Mouse (Mus musculus): ENCODE measurements at regions not wholly inside any gene's neighbourhood (a gene's known extent, or its start where the extent isn't known, plus 50 kb on each side); places are given as distances from the start of the nearest gene placed in this dataset.

- Histone ChIP-seq H3K4me3 (ENCODE audit: low read length) (no peak overlapping the region), H3K27me3 (replicated peaks; ENCODE audit: control insufficient read depth, insufficient read depth, low read length) (no peaks in the 10 kb centered on the region), H3K36me3 (ENCODE audit: control insufficient read depth, insufficient read depth, low read length) (no peaks in the 10 kb centered on the region), H3K27ac (ENCODE audit: low read depth, low read length) (no peak overlapping the region), H3K9ac (ENCODE audit: low read depth, low read length) (no peak overlapping the region), H3K4me2 (ENCODE audit: low read length) (no peak overlapping the region), H3K9me3 (ENCODE audit: control insufficient read depth, low read length) (no peaks in the 10 kb centered on the region), H3K4me1 (ENCODE audit: control insufficient read depth, insufficient read depth, low read depth, low read length) (no peaks in the 10 kb centered on the region)
- ATAC-seq = peak; percentile 42; the same call in 1 of the 2 replicates
- WGBS = 50% methylated on average over 1 of the region's 1 CpGs
Measured at GRCm38 (mm10) chr5:97330074-97330473, 62.1 kb downstream of the Naa11 start.

GRCm38 (mm10) chr5:97325831-97326230 lies 66.3 kb downstream of the Naa11 start:
- WGBS = 73% methylated on average over 5 of the region's 5 CpGs
- H3K4me2 ChIP-seq (ENCODE audit: low read length) = no peak overlapping the region
- no peak; the same call in 1 of the 2 replicates for ATAC-seq
- no peaks in the 10 kb centered on the region for H3K4me1 ChIP-seq (ENCODE audit: control insufficient read depth, insufficient read depth, low read depth, low read length)
- H3K9me3 ChIP-seq (ENCODE audit: control insufficient read depth, low read length) = no peaks in the 10 kb centered on the region
- H3K9ac ChIP-seq (ENCODE audit: low read depth, low read length) = no peak overlapping the region
- no peaks in the 10 kb centered on the region for H3K27me3 ChIP-seq (replicated peaks; ENCODE audit: control insufficient read depth, insufficient read depth, low read length)
- H3K27ac ChIP-seq (ENCODE audit: low read depth, low read length) = no peak overlapping the region
- H3K4me3 ChIP-seq (ENCODE audit: low read length) = no peak overlapping the region
- H3K36me3 ChIP-seq (ENCODE audit: control insufficient read depth, insufficient read depth, low read length) = no peaks in the 10 kb centered on the region

GRCm38 (mm10) chr5:97323873-97324272 lies 68.3 kb downstream of the Naa11 start:
- Histone ChIP-seq H3K4me3 (ENCODE audit: low read length) (no peak overlapping the region), H3K27me3 (replicated peaks; ENCODE audit: control insufficient read depth, insufficient read depth, low read length) (no peaks in the 10 kb centered on the region), H3K9me3 (ENCODE audit: control insufficient read depth, low read length) (no peaks in the 10 kb centered on the region), H3K9ac (ENCODE audit: low read depth, low read length) (no peak overlapping the region), H3K36me3 (ENCODE audit: control insufficient read depth, insufficient read depth, low read length) (no peaks in the 10 kb centered on the region), H3K4me1 (ENCODE audit: control insufficient read depth, insufficient read depth, low read depth, low read length) (no peaks in the 10 kb centered on the region), H3K27ac (ENCODE audit: low read depth, low read length) (no peak overlapping the region), H3K4me2 (ENCODE audit: low read length) (no peak overlapping the region)
- 44% methylated on average over 3 of the region's 3 CpGs for WGBS
- ATAC-seq = no peak; the same call in 1 of the 2 replicates

- no peak overlapping the region for H3K4me3 ChIP-seq (ENCODE audit: low read length)
- no peak overlapping the region for H3K4me2 ChIP-seq (ENCODE audit: low read length)
- H3K27ac ChIP-seq (ENCODE audit: low read depth, low read length) = no peak overlapping the region
- H3K9ac ChIP-seq (ENCODE audit: low read depth, low read length) = no peak overlapping the region
- H3K9me3 ChIP-seq (ENCODE audit: control insufficient read depth, low read length) = no peaks in the 10 kb centered on the region
- no peaks in the 10 kb centered on the region for H3K4me1 ChIP-seq (ENCODE audit: control insufficient read depth, insufficient read depth, low read depth, low read length)
- WGBS = 95% methylated on average over 2 of the region's 2 CpGs
- ATAC-seq = no peak
- no peaks in the 10 kb centered on the region for H3K27me3 ChIP-seq (replicated peaks; ENCODE audit: control insufficient read depth, insufficient read depth, low read length)
- H3K36me3 ChIP-seq (ENCODE audit: control insufficient read depth, insufficient read depth, low read length) = no peaks in the 10 kb centered on the region
Measured at GRCm38 (mm10) chr5:97319816-97320487, 72.2 kb downstream of the Naa11 start.

GRCm38 (mm10) chr5:97306902-97307301 lies 85.3 kb downstream of the Naa11 start:
- Histone ChIP-seq H3K27me3 (replicated peaks; ENCODE audit: control insufficient read depth, insufficient read depth, low read length) (no peaks in the 10 kb centered on the region), H3K4me2 (ENCODE audit: low read length) (no peak overlapping the region), H3K27ac (ENCODE audit: low read depth, low read length) (no peak overlapping the region), H3K36me3 (ENCODE audit: control insufficient read depth, insufficient read depth, low read length) (no peaks in the 10 kb centered on the region), H3K4me3 (ENCODE audit: low read length) (no peak overlapping the region), H3K4me1 (ENCODE audit: control insufficient read depth, insufficient read depth, low read depth, low read length) (no peaks in the 10 kb centered on the region), H3K9ac (ENCODE audit: low read depth, low read length) (no peak overlapping the region), H3K9me3 (ENCODE audit: control insufficient read depth, low read length) (no peaks in the 10 kb centered on the region)
- ATAC-seq = no peak
- WGBS = 66% methylated on average over 4 of the region's 4 CpGs

- no peak overlapping the region for H3K27ac ChIP-seq (ENCODE audit: low read depth, low read length)
- H3K9me3 ChIP-seq (ENCODE audit: control insufficient read depth, low read length) = no peaks in the 10 kb centered on the region
- no peaks in the 10 kb centered on the region for H3K27me3 ChIP-seq (replicated peaks; ENCODE audit: control insufficient read depth, insufficient read depth, low read length)
- H3K4me2 ChIP-seq (ENCODE audit: low read length) = no peak overlapping the region
- no peak overlapping the region for H3K4me3 ChIP-seq (ENCODE audit: low read length)
- 89% methylated on average over 4 of the region's 4 CpGs for WGBS
- H3K36me3 ChIP-seq (ENCODE audit: control insufficient read depth, insufficient read depth, low read length) = no peaks in the 10 kb centered on the region
- H3K4me1 ChIP-seq (ENCODE audit: control insufficient read depth, insufficient read depth, low read depth, low read length) = no peaks in the 10 kb centered on the region
- ATAC-seq = no peak
- no peak overlapping the region for H3K9ac ChIP-seq (ENCODE audit: low read depth, low read length)
Measured at GRCm38 (mm10) chr5:97304921-97305320, 87.3 kb downstream of the Naa11 start.

- 79% methylated on average over 4 of the region's 4 CpGs for WGBS
- Histone ChIP-seq H3K27ac (ENCODE audit: low read depth, low read length) (no peak overlapping the region), H3K4me2 (ENCODE audit: low read length) (no peak overlapping the region), H3K4me3 (ENCODE audit: low read length) (no peak overlapping the region), H3K4me1 (ENCODE audit: control insufficient read depth, insufficient read depth, low read depth, low read length) (no peaks in the 10 kb centered on the region), H3K36me3 (ENCODE audit: control insufficient read depth, insufficient read depth, low read length) (no peaks in the 10 kb centered on the region), H3K9me3 (ENCODE audit: control insufficient read depth, low read length) (no peaks in the 10 kb centered on the region), H3K27me3 (replicated peaks; ENCODE audit: control insufficient read depth, insufficient read depth, low read length) (no peaks in the 10 kb centered on the region), H3K9ac (ENCODE audit: low read depth, low read length) (no peak overlapping the region)
- ATAC-seq = no peak
Measured at GRCm38 (mm10) chr5:97301621-97302020, 90.6 kb downstream of the Naa11 start.

GRCm38 (mm10) chr5:97300861-97301260 lies 91.3 kb downstream of the Naa11 start:
- no peak overlapping the region for H3K9ac ChIP-seq (ENCODE audit: low read depth, low read length)
- ATAC-seq = no peak
- 35% methylated on average over 5 of the region's 5 CpGs for WGBS

GRCm38 (mm10) chr5:97300114-97300840 lies 91.9 kb downstream of the Naa11 start:
- WGBS = 65% methylated on average over 6 of the region's 6 CpGs
- H3K9me3 ChIP-seq (ENCODE audit: control insufficient read depth, low read length) = no peaks in the 10 kb centered on the region
- H3K4me3 ChIP-seq (ENCODE audit: low read length) = no peak overlapping the region
- no peaks in the 10 kb centered on the region for H3K4me1 ChIP-seq (ENCODE audit: control insufficient read depth, insufficient read depth, low read depth, low read length)
- no peaks in the 10 kb centered on the region for H3K36me3 ChIP-seq (ENCODE audit: control insufficient read depth, insufficient read depth, low read length)
- no peak overlapping the region for H3K27ac ChIP-seq (ENCODE audit: low read depth, low read length)
- no peak overlapping the region for H3K4me2 ChIP-seq (ENCODE audit: low read length)
- H3K27me3 ChIP-seq (replicated peaks; ENCODE audit: control insufficient read depth, insufficient read depth, low read length) = no peaks in the 10 kb centered on the region
- no peak for ATAC-seq
- no peak overlapping the region for H3K9ac ChIP-seq (ENCODE audit: low read depth, low read length)

More at GRCm38 (mm10) chr5:97300861-97301260, 91.3 kb downstream of the Naa11 start:
- Histone ChIP-seq H3K36me3 (ENCODE audit: control insufficient read depth, insufficient read depth, low read length) (no peaks in the 10 kb centered on the region), H3K4me3 (ENCODE audit: low read length) (no peak overlapping the region), H3K27me3 (replicated peaks; ENCODE audit: control insufficient read depth, insufficient read depth, low read length) (no peaks in the 10 kb centered on the region), H3K27ac (ENCODE audit: low read depth, low read length) (no peak overlapping the region), H3K9me3 (ENCODE audit: control insufficient read depth, low read length) (no peaks in the 10 kb centered on the region), H3K4me1 (ENCODE audit: control insufficient read depth, insufficient read depth, low read depth, low read length) (no peaks in the 10 kb centered on the region), H3K4me2 (ENCODE audit: low read length) (no peak overlapping the region)
